Mouse (Mus musculus): Measurements from ENCODE around the gene M1ap. TPM values are rescaled to one million over a fixed set of nuclear protein-coding genes. Genes with fewer than 3 reads are reported as not detected.
A peak's percentile ranks its signal among the peaks of the same experiment; 100 is the strongest.

The M1ap gene
- polyA plus RNA-seq, 1 experiment, result 0.92 TPM

GRCm38 (mm10) chr6:83031921-83032590 is 85.4 kb downstream of the M1ap start:
- TF ChIP-seq E2F4 (IDR thresholded peaks at IDR 0.05; ENCODE audit: insufficient read depth) (no peak), MAX (IDR thresholded peaks at IDR 0.05; ENCODE audit: low read depth) (no peak), TCF12 (IDR thresholded peaks at IDR 0.05; ENCODE audit: insufficient read depth, poor library complexity, severe bottlenecking) (no peak), POLR2A (IDR thresholded peaks at IDR 0.05; ENCODE audit: insufficient read length, low read depth) (no peak), TCF3 (IDR thresholded peaks at IDR 0.05; ENCODE audit: insufficient read length, low read depth) (no peak), MYOD1 (IDR thresholded peaks at IDR 0.05; ENCODE audit: control insufficient read depth in 1 of 3, insufficient read length in 2 of 3, low read depth in 2 of 3) (no peak)
- Histone ChIP-seq H3K79me2 (ENCODE audit: control insufficient read depth, insufficient read depth) (peaks cover 29% of the 10 kb centered on the region), H3K36me3 (ENCODE audit: control insufficient read depth, insufficient read depth) (no peaks in the 10 kb centered on the region), H3K4me3 (peak overlapping the region; percentile 98), H3ac (ENCODE audit: control insufficient read depth, insufficient read length) (peak overlapping the region; percentile 68), H3K27me3 (ENCODE audit: control insufficient read depth, insufficient read depth, insufficient read length) (no peaks in the 10 kb centered on the region), H3K4me2 (ENCODE audit: low read depth) (peak overlapping the region; percentile 72)

DNA sequence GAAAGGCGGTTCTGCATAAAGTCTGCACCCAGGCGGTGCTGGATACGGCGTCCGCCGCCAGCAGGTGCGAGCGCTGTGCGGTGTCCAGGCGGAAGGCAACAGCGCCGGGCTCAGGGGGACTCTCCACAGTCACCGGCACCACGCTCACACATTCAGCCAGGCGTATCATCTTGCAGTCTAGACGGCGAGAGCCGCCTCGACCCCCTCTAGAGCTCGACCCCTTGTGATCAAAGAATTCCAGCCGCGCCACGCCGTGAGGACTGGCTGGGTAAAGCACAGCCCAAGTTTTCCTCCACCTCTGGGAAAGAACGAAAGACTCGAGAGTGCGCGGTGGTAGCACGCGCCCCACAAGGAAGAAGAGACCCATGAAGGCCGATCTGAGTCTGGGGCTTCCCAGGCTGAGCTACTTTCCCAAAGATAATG is 86.1 kb downstream of the M1ap start:
- Histone ChIP-seq H3ac (ENCODE audit: control insufficient read depth, insufficient read length) (peak overlapping the region; percentile 68), H3K79me2 (ENCODE audit: control insufficient read depth, insufficient read depth) (peaks cover 29% of the 10 kb centered on the region), H3K4me2 (ENCODE audit: low read depth) (peak overlapping the region; percentile 72), H3K4me3 (peak overlapping the region; percentile 98), H3K36me3 (ENCODE audit: control insufficient read depth, insufficient read depth) (no peaks in the 10 kb centered on the region), H3K27me3 (ENCODE audit: control insufficient read depth, insufficient read depth, insufficient read length) (no peaks in the 10 kb centered on the region)
- TF ChIP-seq SRF (IDR thresholded peaks at IDR 0.05; ENCODE audit: control insufficient read depth, insufficient read length, low read depth), result peak; percentile 13
- TF ChIP-seq MAX (IDR thresholded peaks at IDR 0.05; ENCODE audit: low read depth), result no peak
- no peak for TF ChIP-seq TCF3 (IDR thresholded peaks at IDR 0.05; ENCODE audit: insufficient read length, low read depth)
- peak; percentile 25 for TF ChIP-seq POLR2A (IDR thresholded peaks at IDR 0.05; ENCODE audit: insufficient read length, low read depth)
- peak in 1 of 3 experiments; percentile 65 for TF ChIP-seq MYOG (IDR thresholded peaks at IDR 0.05; ENCODE audit: control insufficient read depth in 1 of 3, insufficient read depth in 1 of 3, insufficient read length in 2 of 3, low read depth in 2 of 3)
- peak in 2 of 3 experiments; percentile 65 to 69 for TF ChIP-seq MYOD1 (IDR thresholded peaks at IDR 0.05; ENCODE audit: control insufficient read depth in 1 of 3, insufficient read length in 2 of 3, low read depth in 2 of 3)

GRCm38 (mm10) chr6:83033249-83034185 is 86.8 kb downstream of the M1ap start, which contains the start of the genes Dok1 and Loxl3:
Gene Dok1 (minus strand): TSS chr6:83033471.
Gene Loxl3 (plus strand): TSS chr6:83034173.
- Histone ChIP-seq H3ac (ENCODE audit: control insufficient read depth, insufficient read length) (peak within 1 kb of the TSS; percentile 68), H3K4me2 (ENCODE audit: low read depth) (peak within 1 kb of the TSS; percentile 97), H3K4me3 (peak within 1 kb of the TSS; percentile 98), H3K36me3 (ENCODE audit: control insufficient read depth, insufficient read depth) (no peaks in the 10 kb centered on the region), H3K27me3 (ENCODE audit: control insufficient read depth, insufficient read depth, insufficient read length) (no peaks in the 10 kb centered on the region), H3K79me2 (ENCODE audit: control insufficient read depth, insufficient read depth) (peaks cover 29% of the 10 kb centered on the region)
- no peak for TF ChIP-seq E2F4 (IDR thresholded peaks at IDR 0.05; ENCODE audit: insufficient read depth)
- peak; percentile 57 for TF ChIP-seq POLR2AphosphoS2 (IDR thresholded peaks at IDR 0.05; ENCODE audit: insufficient read length, low read depth)
- peak; percentile 58 for TF ChIP-seq POLR2A (IDR thresholded peaks at IDR 0.05; ENCODE audit: insufficient read length, low read depth)

GRCm38 (mm10) chr6:83034463-83035055 is 87.9 kb downstream of the M1ap start:
- Histone ChIP-seq H3K27me3 (ENCODE audit: control insufficient read depth, insufficient read depth, insufficient read length) (no peaks in the 10 kb centered on the region), H3K79me2 (ENCODE audit: control insufficient read depth, insufficient read depth) (peaks cover 29% of the 10 kb centered on the region), H3K36me3 (ENCODE audit: control insufficient read depth, insufficient read depth) (no peaks in the 10 kb centered on the region), H3ac (ENCODE audit: control insufficient read depth, insufficient read length) (peak overlapping the region; percentile 68), H3K4me2 (ENCODE audit: low read depth) (peak overlapping the region; percentile 97), H3K4me3 (peak overlapping the region; percentile 98)
- no peak for TF ChIP-seq USF1 (IDR thresholded peaks at IDR 0.05; ENCODE audit: low read depth)
- TF ChIP-seq POLR2AphosphoS2 (IDR thresholded peaks at IDR 0.05; ENCODE audit: insufficient read length, low read depth), result no peak
- TF ChIP-seq CEBPB (IDR thresholded peaks at IDR 0.05; ENCODE audit: insufficient read depth, poor library complexity, severe bottlenecking), result no peak
- no peak for TF ChIP-seq MYOG (IDR thresholded peaks at IDR 0.05; ENCODE audit: control insufficient read depth in 1 of 3, insufficient read depth in 1 of 3, insufficient read length in 2 of 3, low read depth in 2 of 3)
- no peak for TF ChIP-seq TCF3 (IDR thresholded peaks at IDR 0.05; ENCODE audit: insufficient read length, low read depth)
- no peak for TF ChIP-seq REST (IDR thresholded peaks at IDR 0.05; ENCODE audit: insufficient read depth, insufficient read length)
- TF ChIP-seq TCF12 (IDR thresholded peaks at IDR 0.05; ENCODE audit: insufficient read depth, poor library complexity, severe bottlenecking), result no peak
- TF ChIP-seq MAX (IDR thresholded peaks at IDR 0.05; ENCODE audit: low read depth), result no peak
- no peak for TF ChIP-seq E2F4 (IDR thresholded peaks at IDR 0.05; ENCODE audit: insufficient read depth)
- no peak for TF ChIP-seq POLR2A (IDR thresholded peaks at IDR 0.05; ENCODE audit: insufficient read length, low read depth)
- no peak for TF ChIP-seq MYOD1 (IDR thresholded peaks at IDR 0.05; ENCODE audit: control insufficient read depth in 1 of 3, insufficient read length in 2 of 3, low read depth in 2 of 3)
